ENCODE assay signal across 9 mouse cellular contexts in the genomic region with DNA sequence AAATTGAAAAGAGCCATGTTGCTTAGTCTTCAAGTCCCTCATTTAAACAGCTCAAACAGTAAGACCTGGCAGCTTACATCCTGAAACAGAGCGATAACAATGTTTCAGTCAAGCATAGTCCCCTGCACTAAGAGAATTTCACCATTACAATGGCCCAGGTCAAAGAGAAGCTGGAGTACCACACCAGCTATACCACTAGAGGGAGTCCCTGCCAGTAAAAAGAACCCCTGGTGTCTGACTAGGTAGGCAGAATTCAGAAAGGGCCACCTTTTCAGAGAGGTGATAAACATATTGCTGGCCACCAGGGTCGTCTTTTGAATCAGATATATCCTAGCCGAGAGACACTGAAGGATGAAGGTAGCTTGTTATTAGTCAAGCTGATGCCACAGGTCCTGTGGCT. TPM values are rescaled to one million over a fixed set of nuclear protein-coding genes. Genes with fewer than 3 reads are reported as not detected.
DNase-seq lines count a peak whose midpoint lies in the region; ATAC-seq and TF ChIP-seq lines count a peak whose summit lies in the region.
"Had no signal": no experiment of that assay in that cellular context is flagged by ENCODE, and none has a peak within 500 bp of the region (broad histone marks: within the 10 kb centered on the region; RNA-seq: fewer than 3 reads in every experiment).

No protein-coding gene starts in this region.

- H3K4me1 ChIP-seq in heart, embryonic 11.5 days (ENCODE audit: control insufficient read depth, insufficient read depth, low read length) = no peaks in the 10 kb centered on the region
- H3K4me1 ChIP-seq in CH12.LX (ENCODE audit: control insufficient read depth in 1 of 2, insufficient read depth in 2 of 2) = peaks cover 2 to 13% of the 10 kb centered on the region in 2 experiments; a peak in 3 of 4 replicates
- no peaks in the 10 kb centered on the region for H3K4me1 ChIP-seq in hindbrain, embryonic 13.5 days (replicated peaks)
- H3K4me1 ChIP-seq in liver, embryonic 11.5 days (replicated peaks; ENCODE audit: control insufficient read depth, insufficient read depth, low read length) = no peaks in the 10 kb centered on the region
- H3K4me1 ChIP-seq in neural tube, embryonic 12.5 days = no peaks in the 10 kb centered on the region
- H3K4me1 ChIP-seq: liver, embryonic 15.5 days had no signal

- WGBS in heart, embryonic 11.5 days (ENCODE audit: insufficient replicate concordance) = 55% methylated on average over 3 of the region's 3 CpGs
- 58% methylated on average over 3 of the region's 3 CpGs for WGBS in hindbrain, embryonic 13.5 days
- 56% methylated on average over 3 of the region's 3 CpGs for WGBS in liver, embryonic 11.5 days
- WGBS in neural tube, embryonic 12.5 days = 54% methylated on average over 3 of the region's 3 CpGs

- H3K9me3 ChIP-seq in heart, embryonic 11.5 days (replicated peaks; ENCODE audit: control insufficient read depth, low read length) = no peaks in the 10 kb centered on the region
- H3K9me3 ChIP-seq in CH12.LX (replicated peaks; ENCODE audit: low read length) = no peaks in the 10 kb centered on the region
- no peaks in the 10 kb centered on the region for H3K9me3 ChIP-seq in hindbrain, embryonic 13.5 days
- no peaks in the 10 kb centered on the region for H3K9me3 ChIP-seq in liver, embryonic 11.5 days (ENCODE audit: control insufficient read depth, low read length)
- no peaks in the 10 kb centered on the region for H3K9me3 ChIP-seq in neural tube, embryonic 12.5 days
- H3K9me3 ChIP-seq: liver, embryonic 15.5 days had no signal

- dilution Hi-C loops in CH12.LX (cut with MboI; ENCODE audit: extremely low pct_ligation_motif_present, extremely low pct_unique_long_range_greater_than_20kb, low sequenced_read_pairs) = no loop called here

- TF ChIP-seq CTCF in CH12.LX (conservative IDR thresholded peaks at IDR 0.05 in 1 of 2, IDR thresholded peaks at IDR 0.05 in 1 of 2; ENCODE audit: low read depth in 2 of 2, low read length in 2 of 2) = peak; percentile 65 to 90

- peak; percentile 76 for TF ChIP-seq RAD21 in CH12.LX (IDR thresholded peaks at IDR 0.05; ENCODE audit: low read depth, low read length)

- no peak for TF ChIP-seq POLR2A in CH12.LX (IDR thresholded peaks at IDR 0.05; ENCODE audit: low read depth, low read length)

- ATAC-seq in heart, embryonic 11.5 days (replicated peaks; ENCODE audit: insufficient number of reproducible peaks, low FRiP score, low TSS enrichment) = 0 out of 2 replicates have a peak, but pooled peaks have one; percentile 49
- ATAC-seq in hindbrain, embryonic 13.5 days (ENCODE audit: low FRiP score) = peak; percentile 75
- ATAC-seq in liver, embryonic 11.5 days (replicated peaks; ENCODE audit: low FRiP score) = peak; percentile 47; the same call in 1 of the 2 replicates
- peak; percentile 37; the same call in 1 of the 2 replicates for ATAC-seq in neural tube, embryonic 12.5 days (ENCODE audit: low FRiP score, low read depth)

- H3K27me3 ChIP-seq in heart, embryonic 11.5 days (ENCODE audit: control insufficient read depth, insufficient read depth, low read length) = no peaks in the 10 kb centered on the region
- no peaks in the 10 kb centered on the region for H3K27me3 ChIP-seq in CH12.LX (replicated peaks)
- H3K27me3 ChIP-seq in hindbrain, embryonic 13.5 days = no peaks in the 10 kb centered on the region
- H3K27me3 ChIP-seq in liver, embryonic 11.5 days (replicated peaks; ENCODE audit: control insufficient read depth, insufficient read depth, low read length) = no peaks in the 10 kb centered on the region
- H3K27me3 ChIP-seq in neural tube, embryonic 12.5 days (replicated peaks) = no peaks in the 10 kb centered on the region
- H3K27me3 ChIP-seq: liver, embryonic 15.5 days had no signal

- DNase-seq in heart, adult 8-10 months (ENCODE audit: low spot score) = no peak
- DNase-seq in CH12.LX (ENCODE audit: extremely low read depth) = peak; percentile 67
- peak; percentile 49 for DNase-seq in brain, adult 2 months (ENCODE audit: low read depth, low spot score)
- no peak for DNase-seq in liver, embryonic 11.5 days (ENCODE audit: low spot score)
- no peak for DNase-seq in right cerebral cortex, postnatal 36 days (ENCODE audit: low spot score in 2 of 2)

- no peak overlapping the region for H3K4me2 ChIP-seq in heart, embryonic 11.5 days
- no peak overlapping the region for H3K4me2 ChIP-seq in CH12.LX (ENCODE audit: insufficient read depth, low read depth, poor library complexity, severe bottlenecking)
- H3K4me2 ChIP-seq in hindbrain, embryonic 13.5 days = no peak overlapping the region
- no peak overlapping the region for H3K4me2 ChIP-seq in liver, embryonic 11.5 days
- no peak overlapping the region for H3K4me2 ChIP-seq in neural tube, embryonic 12.5 days (replicated peaks)
- H3K4me2 ChIP-seq: liver, embryonic 15.5 days had no signal

- peaks cover 19% of the 10 kb centered on the region for H3K36me3 ChIP-seq in heart, embryonic 11.5 days (ENCODE audit: control insufficient read depth, insufficient read depth, low read length)
- H3K36me3 ChIP-seq in CH12.LX (replicated peaks in 1 of 2; ENCODE audit: control insufficient read depth in 1 of 2, insufficient read depth in 1 of 2, low read length in 1 of 2) = peaks cover 48 to 87% of the 10 kb centered on the region in 2 experiments
- H3K36me3 ChIP-seq in hindbrain, embryonic 13.5 days = peaks cover 64% of the 10 kb centered on the region
- H3K36me3 ChIP-seq in liver, embryonic 11.5 days (ENCODE audit: control insufficient read depth, insufficient read depth, low read length) = peaks cover 27% of the 10 kb centered on the region
- H3K36me3 ChIP-seq in neural tube, embryonic 12.5 days = peaks cover 64% of the 10 kb centered on the region

- no peak for TF ChIP-seq EP300 in CH12.LX (IDR thresholded peaks at IDR 0.05; ENCODE audit: low read length)

- H3K4me3 ChIP-seq in heart, embryonic 11.5 days (ENCODE audit: low read depth, low read length) = no peak overlapping the region
- H3K4me3 ChIP-seq in CH12.LX (replicated peaks in 1 of 3; ENCODE audit: low read depth in 2 of 3, low read length in 2 of 3, poor library complexity in 1 of 3) = no peak overlapping the region
- no peak overlapping the region for H3K4me3 ChIP-seq in hindbrain, embryonic 13.5 days
- no peak overlapping the region for H3K4me3 ChIP-seq in liver, embryonic 11.5 days (ENCODE audit: low read depth, low read length)
- no peak overlapping the region for H3K4me3 ChIP-seq in neural tube, embryonic 12.5 days
- H3K4me3 ChIP-seq: liver, embryonic 15.5 days had no signal

- peaks cover 6% of the 10 kb centered on the region; the same call in 1 of the 2 replicates for H3K79me2 ChIP-seq in CH12.LX (replicated peaks; ENCODE audit: control insufficient read depth, extremely low read depth, insufficient read depth, poor library complexity, severe bottlenecking)

- no peak overlapping the region for H3K27ac ChIP-seq in heart, embryonic 11.5 days (ENCODE audit: low read depth, low read length)
- no peak overlapping the region for H3K27ac ChIP-seq in CH12.LX (ENCODE audit: insufficient read depth, low read depth)
- H3K27ac ChIP-seq in hindbrain, embryonic 13.5 days = no peak overlapping the region
- H3K27ac ChIP-seq in liver, embryonic 11.5 days (ENCODE audit: low read depth, low read length) = no peak overlapping the region
- H3K27ac ChIP-seq in neural tube, embryonic 12.5 days = no peak overlapping the region
- H3K27ac ChIP-seq: liver, embryonic 15.5 days had no signal

- H3K9ac ChIP-seq in heart, embryonic 11.5 days (ENCODE audit: low read depth, low read length) = no peak overlapping the region
- H3K9ac ChIP-seq in CH12.LX (ENCODE audit: insufficient read depth, low read depth) = no peak overlapping the region
- H3K9ac ChIP-seq in hindbrain, embryonic 13.5 days = no peak overlapping the region
- no peak overlapping the region for H3K9ac ChIP-seq in liver, embryonic 11.5 days (ENCODE audit: low read depth, low read length)
- no peak overlapping the region for H3K9ac ChIP-seq in neural tube, embryonic 12.5 days
- H3K9ac ChIP-seq: liver, embryonic 15.5 days had no signal

- in situ Hi-C loops in CH12.LX (cut with MboI; ENCODE audit: low pct_ligation_motif_present, low pct_unique_long_range_greater_than_20kb, low sequenced_read_pairs) = loop anchor here (25.0 kb wide), 1 partner anchor 171 kb away; no protein-coding TSS in a partner anchor

RNA-seq across cellular contexts. Expression of a gene that starts 9.0 kb away (rescaled TPM):
- polyA plus RNA-seq in heart, embryonic 11.5 days (2014; fragmentation: Nextera tagmentation; extraction: Ambion mirVana) = 346 and 441 TPM in 2 replicates
- total RNA-seq in heart, adult 8-10 months (2022) = 1,000 to 10,000 TPM; 1,332 to 1,570 (median 1,418) TPM
- total RNA-seq in CH12.LX (2012; rRNA removed) (161 and 165 TPM in 2 replicates), CH12.LX (2014; rRNA removed) (107 and 120 TPM in 2 replicates)
- polyA plus RNA-seq in CH12.LX (2012; ENCODE audit: insufficient read length, low read depth) = 249 and 255 TPM in 2 replicates
- polyA plus RNA-seq in hindbrain, embryonic 13.5 days (2015; fragmentation: Nextera tagmentation; extraction: Ambion mirVana) = 202 and 213 TPM in 2 replicates
- polyA plus RNA-seq in liver, embryonic 11.5 days (2014; fragmentation: Nextera tagmentation; extraction: Ambion mirVana) = 248 and 278 TPM in 2 replicates
- polyA plus RNA-seq in neural tube, embryonic 12.5 days (2016; fragmentation: Nextera tagmentation; extraction: Ambion mirVana) = 206 and 209 TPM in 2 replicates

RNA-seq across cellular contexts. Expression of a gene that starts 9.1 kb away (rescaled TPM):
- 51.8 and 55.5 TPM in 2 replicates for polyA plus RNA-seq in heart, embryonic 11.5 days (2014; fragmentation: Nextera tagmentation; extraction: Ambion mirVana)
- 10 to 100 TPM; 45.4 to 51.8 (median 48.5) TPM for total RNA-seq in heart, adult 8-10 months (2022)
- total RNA-seq in CH12.LX (2012; rRNA removed) (40.8 and 53.8 TPM in 2 replicates), CH12.LX (2014; rRNA removed) (45.3 and 51.8 TPM in 2 replicates)
- polyA plus RNA-seq in CH12.LX (2012; ENCODE audit: insufficient read length, low read depth) = 57.4 and 57.5 TPM in 2 replicates
- 50.7 and 50.9 TPM in 2 replicates for polyA plus RNA-seq in hindbrain, embryonic 13.5 days (2015; fragmentation: Nextera tagmentation; extraction: Ambion mirVana)
- polyA plus RNA-seq in liver, embryonic 11.5 days (2014; fragmentation: Nextera tagmentation; extraction: Ambion mirVana) = 46.4 and 53.7 TPM in 2 replicates
- polyA plus RNA-seq in neural tube, embryonic 12.5 days (2016; fragmentation: Nextera tagmentation; extraction: Ambion mirVana) = 55.4 and 57.5 TPM in 2 replicates

RNA-seq across cellular contexts. Expression of a gene that starts 22.8 kb away (rescaled TPM):
- polyA plus RNA-seq in heart, embryonic 11.5 days (2014; fragmentation: Nextera tagmentation; extraction: Ambion mirVana) = 0.60 and 1.3 TPM in 2 replicates
- total RNA-seq in heart, adult 8-10 months (2022) = 10 to 100 TPM; 82.4 to 97.3 (median 86.2) TPM
- total RNA-seq in CH12.LX (2012; rRNA removed) = 0.17 TPM in 2 replicates
- not detected in 2 replicates for total RNA-seq in CH12.LX (2014; rRNA removed)
- not detected in 2 replicates for polyA plus RNA-seq in CH12.LX (2012; ENCODE audit: insufficient read length, low read depth)
- polyA plus RNA-seq in hindbrain, embryonic 13.5 days (2015; fragmentation: Nextera tagmentation; extraction: Ambion mirVana) = not detected in 2 replicates
- polyA plus RNA-seq in liver, embryonic 11.5 days (2014; fragmentation: Nextera tagmentation; extraction: Ambion mirVana) = not detected in 2 replicates
- not detected in 2 replicates for polyA plus RNA-seq in neural tube, embryonic 12.5 days (2016; fragmentation: Nextera tagmentation; extraction: Ambion mirVana)
- polyA plus RNA-seq: liver, embryonic 15.5 days had no signal

RNA-seq across cellular contexts. Expression of a gene that starts 23.7 kb away (rescaled TPM):
- 102 and 103 TPM in 2 replicates for polyA plus RNA-seq in heart, embryonic 11.5 days (2014; fragmentation: Nextera tagmentation; extraction: Ambion mirVana)
- 10 to 100 TPM; 42.0 to 52.1 (median 42.9) TPM for total RNA-seq in heart, adult 8-10 months (2022)
- total RNA-seq in CH12.LX (2012; rRNA removed) (124 and 134 TPM in 2 replicates), CH12.LX (2014; rRNA removed) (213 and 246 TPM in 2 replicates)
- 136 and 139 TPM in 2 replicates for polyA plus RNA-seq in CH12.LX (2012; ENCODE audit: insufficient read length, low read depth)
- polyA plus RNA-seq in hindbrain, embryonic 13.5 days (2015; fragmentation: Nextera tagmentation; extraction: Ambion mirVana) = 119 and 123 TPM in 2 replicates
- 139 and 142 TPM in 2 replicates for polyA plus RNA-seq in liver, embryonic 11.5 days (2014; fragmentation: Nextera tagmentation; extraction: Ambion mirVana)
- polyA plus RNA-seq in neural tube, embryonic 12.5 days (2016; fragmentation: Nextera tagmentation; extraction: Ambion mirVana) = 107 TPM in 2 replicates

RNA-seq across cellular contexts. Expression of a gene that starts 48.9 kb away (rescaled TPM):
- polyA plus RNA-seq in heart, embryonic 11.5 days (2014; fragmentation: Nextera tagmentation; extraction: Ambion mirVana) = 0.70 and 0.76 TPM in 2 replicates
- total RNA-seq in heart, adult 8-10 months (2022) = 1 to 10 TPM in 2 of 4 experiments, under 1 TPM in 2; 0.82 to 2.5 (median 1.4) TPM
- total RNA-seq in CH12.LX (2012; rRNA removed) (0.84 and 1.0 TPM in 2 replicates), CH12.LX (2014; rRNA removed) (1.0 and 1.2 TPM in 2 replicates)
- 0.90 and 1.0 TPM in 2 replicates for polyA plus RNA-seq in CH12.LX (2012; ENCODE audit: insufficient read length, low read depth)
- 0.49 and 0.61 TPM in 2 replicates for polyA plus RNA-seq in hindbrain, embryonic 13.5 days (2015; fragmentation: Nextera tagmentation; extraction: Ambion mirVana)
- polyA plus RNA-seq in liver, embryonic 11.5 days (2014; fragmentation: Nextera tagmentation; extraction: Ambion mirVana) = 0.18 and 0.49 TPM in 2 replicates
- 0.77 and 1.3 TPM in 2 replicates for polyA plus RNA-seq in neural tube, embryonic 12.5 days (2016; fragmentation: Nextera tagmentation; extraction: Ambion mirVana)

Comparison
In these comparisons a context has a peak if more than half of its experiments do, and no peak if none do; other contexts are left out.
1. DNase-seq: peak in CH12.LX (single experiment) and brain, adult 2 months (single experiment); none in heart, adult 8-10 months (single experiment), liver, embryonic 11.5 days (single experiment) and right cerebral cortex, postnatal 36 days (0 of 2).
2. Peak in every context shown above with its lines, with median percentiles within 50 percentile points of each other: ATAC-seq.